Mouse (Mus musculus) layer of hippocampus, postnatal 10 days (tissue): ENCODE measurements at regions not wholly inside any gene's neighbourhood (a gene's known extent, or its start where the extent isn't known, plus 50 kb on each side); places are given as distances from the start of the nearest gene placed in this dataset.

Experiments
- DNase-seq, 2 experiments: peaks; one replicate each; pipeline ENCODE4 v3.0.0; 2021; ENCODE audit warnings: low spot score in 2 of 2

DNA sequence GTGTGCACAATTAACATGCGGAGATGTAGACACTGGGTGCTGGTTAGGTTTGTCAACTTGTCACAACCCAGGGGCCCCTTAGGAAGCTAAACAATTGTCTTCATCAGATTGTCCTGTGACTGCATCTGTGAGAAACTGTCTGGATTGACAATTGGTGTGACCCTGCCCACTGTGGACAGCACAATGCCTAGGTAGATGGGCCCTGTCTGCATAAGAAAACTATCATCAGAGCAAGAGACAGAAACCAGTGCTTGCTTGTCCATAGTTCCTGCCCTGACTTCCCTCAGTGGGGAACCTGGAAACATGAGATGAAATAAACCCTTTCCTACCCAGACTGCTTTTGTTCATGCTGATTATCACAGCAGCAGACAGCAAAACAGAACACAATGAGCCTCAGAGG, 63.5 kb upstream of the Tyw5 start:
- DNase-seq, result no peak

DNA sequence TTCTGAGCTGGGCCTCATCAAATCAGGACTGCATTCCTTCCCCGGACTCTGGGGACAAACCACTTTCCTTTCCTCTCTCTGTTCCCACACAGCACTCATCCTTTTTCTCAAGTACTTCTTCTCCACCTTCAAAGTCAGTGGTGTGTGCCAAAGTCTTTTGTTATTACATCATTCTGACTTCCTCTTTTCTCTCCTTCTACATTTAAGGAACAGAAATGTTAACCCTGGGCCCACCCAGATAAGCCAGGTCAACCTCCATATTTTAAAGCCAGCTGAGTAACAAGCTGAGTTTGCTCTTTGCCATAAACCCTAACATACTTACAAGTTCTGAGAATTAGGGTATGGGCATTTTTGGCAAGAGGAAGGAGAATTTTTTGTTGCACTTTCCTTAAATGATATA, 65.3 kb upstream of the Tyw5 start:
- no peak for DNase-seq

DNA sequence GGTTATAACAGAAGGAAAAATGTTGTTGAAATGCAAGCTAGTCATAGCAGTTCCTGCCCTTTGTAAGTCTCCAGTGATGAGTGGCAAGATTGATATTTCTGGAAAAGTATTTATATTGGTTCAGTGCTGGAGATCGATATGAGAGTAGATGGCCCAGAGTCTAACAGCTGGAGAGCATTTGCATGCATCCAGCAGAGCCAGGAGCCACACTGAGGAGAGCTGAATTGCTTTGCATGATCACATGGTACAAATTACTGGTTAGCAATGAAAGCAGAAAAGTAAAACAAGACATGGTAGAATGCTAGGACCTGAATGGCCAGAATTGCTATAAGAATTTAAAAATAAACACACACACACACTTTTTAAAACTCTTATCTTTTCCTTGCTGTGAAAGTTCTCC, 70.8 kb upstream of the Tyw5 start:
- DNase-seq, result no peak

DNA sequence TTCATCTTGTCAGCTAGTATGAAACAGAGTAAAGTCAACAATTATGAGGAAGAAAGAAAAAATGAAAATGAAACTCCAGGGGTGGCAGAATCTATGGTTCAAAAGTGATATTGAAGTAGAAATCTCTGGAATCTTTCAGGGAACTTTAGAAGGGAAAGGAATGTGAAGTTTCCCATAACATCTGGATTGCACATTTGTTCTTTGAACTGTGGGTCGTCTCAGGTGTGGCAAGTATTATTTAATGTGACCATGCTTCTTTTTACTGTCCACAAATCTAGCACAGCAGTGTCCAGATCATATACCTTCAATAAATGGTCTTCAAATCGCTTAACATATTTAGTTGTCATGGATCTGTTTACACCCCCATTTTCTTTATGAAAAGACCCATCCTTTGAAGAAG, 71.2 kb upstream of the Tyw5 start:
- no peak for DNase-seq

DNA sequence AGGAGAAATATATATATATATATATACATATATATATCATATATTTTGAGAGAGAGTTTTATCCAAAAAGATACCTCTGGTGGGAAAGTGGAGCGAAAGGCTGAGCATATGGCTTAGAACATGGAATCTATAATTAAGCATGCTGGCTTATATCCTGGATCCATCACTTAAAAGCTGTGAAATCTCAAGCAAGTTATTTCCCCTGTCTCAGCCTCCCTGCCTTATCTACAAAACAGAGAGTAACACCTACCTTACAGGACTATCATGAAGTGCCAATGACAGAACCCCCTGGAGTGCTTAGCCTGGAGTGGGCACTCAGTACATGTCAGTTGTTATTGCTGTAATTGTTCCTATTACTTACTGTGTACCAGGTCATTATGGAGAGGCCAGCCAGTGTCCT, 71.9 kb upstream of the Tyw5 start:
- DNase-seq, result no peak

DNA sequence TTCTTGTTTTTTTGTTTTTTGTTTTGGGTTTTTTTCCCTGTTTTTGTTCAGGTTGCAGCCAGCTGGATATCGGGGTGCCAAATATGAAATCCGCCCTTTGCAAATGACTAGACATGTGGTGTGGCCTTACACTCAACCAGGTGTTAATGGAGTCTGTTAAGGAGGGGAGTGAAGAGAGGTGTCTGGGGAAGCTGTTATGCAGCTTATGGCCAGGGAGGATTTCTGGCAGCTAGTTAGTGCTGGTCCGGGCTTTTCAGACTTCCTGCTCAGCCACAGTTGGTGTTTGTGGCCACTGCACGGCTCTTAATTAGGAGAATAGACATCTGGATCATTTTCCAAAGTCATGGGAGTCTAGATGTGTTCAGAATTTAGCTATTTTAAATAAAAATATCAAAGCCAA, 72.7 kb upstream of the Tyw5 start:
- DNase-seq, result no peak

DNA sequence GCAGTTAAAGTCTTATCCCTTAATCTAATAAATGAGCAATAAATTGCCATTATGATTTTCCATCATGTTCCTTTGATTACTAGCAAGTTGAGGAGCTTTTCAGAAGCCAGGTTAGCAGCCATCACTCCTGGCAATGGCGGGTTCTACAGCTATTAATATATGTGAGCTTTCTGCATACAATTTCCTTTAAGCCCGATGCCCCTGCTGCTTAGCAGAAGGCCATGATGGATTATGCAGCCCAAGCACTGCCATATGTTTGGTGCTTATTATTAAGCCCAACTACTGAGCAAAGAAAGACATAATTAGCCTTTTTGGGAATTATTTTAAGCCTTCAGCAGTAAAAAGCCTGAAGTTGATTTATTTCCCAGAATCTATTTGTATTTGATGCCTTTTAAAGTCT, 82.3 kb upstream of the Tyw5 start:
- DNase-seq, result no peak

DNA sequence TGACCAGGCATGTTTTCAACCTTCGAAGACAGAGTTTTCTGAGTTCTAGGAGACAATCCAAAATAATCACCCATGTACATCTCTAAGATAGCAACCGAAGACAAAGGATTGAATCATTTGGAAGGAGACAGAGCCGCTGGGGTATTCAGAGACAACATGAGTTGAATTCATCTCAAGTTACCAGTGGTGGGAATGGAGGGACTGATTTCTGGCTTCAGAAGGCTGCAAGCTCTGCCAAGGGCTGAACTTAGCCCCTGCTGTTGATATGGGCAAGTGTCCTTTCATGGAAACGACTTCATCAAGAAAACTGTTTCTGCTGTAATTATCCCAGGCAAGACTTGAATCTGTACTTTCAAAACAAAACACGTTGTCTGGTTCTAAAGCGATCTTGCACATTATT, 82.7 kb upstream of the Tyw5 start:
- no peak for DNase-seq

DNA sequence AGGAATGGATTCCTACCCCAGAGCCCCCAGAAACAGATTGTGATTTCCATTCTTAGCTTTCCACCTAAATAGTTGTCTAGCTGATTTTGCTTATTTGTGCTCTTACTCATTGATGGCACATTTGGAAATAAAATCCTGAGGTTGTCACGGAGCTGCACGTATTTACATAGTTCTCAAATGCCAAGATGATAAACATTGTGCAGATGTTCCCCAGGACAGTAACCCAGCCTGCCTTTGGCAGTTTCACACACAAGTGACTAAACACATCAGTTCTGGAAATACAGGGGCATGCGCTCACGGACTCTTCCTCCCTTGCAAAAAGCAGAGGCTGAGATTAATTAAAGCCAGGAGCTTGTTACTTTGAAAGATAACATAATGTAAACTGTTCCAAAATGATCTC, 83.1 kb upstream of the Tyw5 start:
- DNase-seq, result no peak

DNA sequence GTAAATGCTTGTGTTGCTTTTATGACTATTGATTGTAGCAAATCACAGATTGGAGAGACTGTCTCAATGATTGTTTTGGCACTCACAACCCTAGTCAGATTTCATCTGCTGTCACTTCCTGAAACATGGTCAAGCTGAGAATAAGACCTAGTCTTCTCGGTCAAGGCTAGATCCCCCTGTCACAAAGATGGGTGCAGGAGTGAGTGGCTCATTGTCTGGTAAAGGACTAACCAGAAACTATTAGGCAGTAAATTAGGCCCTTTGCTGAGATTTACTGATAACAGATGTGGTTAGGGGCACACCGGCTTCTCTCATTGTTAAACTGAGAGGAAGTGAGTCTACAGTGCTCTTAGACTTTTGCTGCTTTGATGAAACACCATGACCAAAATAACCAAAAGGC, 85.8 kb upstream of the Tyw5 start:
- DNase-seq, result no peak

DNA sequence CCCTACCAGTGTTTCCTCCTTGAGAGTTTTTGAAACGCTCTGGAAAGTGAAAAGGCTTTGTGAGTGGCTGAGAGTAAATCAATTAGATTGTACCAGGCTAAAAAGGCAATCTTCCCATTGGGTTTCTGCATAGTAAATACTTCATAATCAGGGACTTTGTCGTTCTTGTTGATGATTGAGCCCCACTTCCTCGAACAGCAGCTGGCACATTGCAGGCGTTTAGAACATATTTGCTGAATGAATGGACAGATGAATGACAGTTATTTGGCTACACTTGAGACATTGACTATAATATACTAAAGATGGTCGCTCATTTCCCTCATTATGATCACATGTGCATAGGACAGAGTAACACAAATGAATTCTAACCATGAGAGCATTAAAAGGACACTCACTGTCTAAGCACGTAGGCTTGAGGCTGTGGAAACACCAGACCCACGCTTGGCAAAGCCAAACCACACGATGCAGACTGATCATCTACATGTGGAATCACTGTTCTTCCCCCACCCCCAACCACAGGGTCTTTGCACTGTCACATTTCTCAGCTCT, 90.7 kb upstream of the Tyw5 start:
- no peak for DNase-seq

DNA sequence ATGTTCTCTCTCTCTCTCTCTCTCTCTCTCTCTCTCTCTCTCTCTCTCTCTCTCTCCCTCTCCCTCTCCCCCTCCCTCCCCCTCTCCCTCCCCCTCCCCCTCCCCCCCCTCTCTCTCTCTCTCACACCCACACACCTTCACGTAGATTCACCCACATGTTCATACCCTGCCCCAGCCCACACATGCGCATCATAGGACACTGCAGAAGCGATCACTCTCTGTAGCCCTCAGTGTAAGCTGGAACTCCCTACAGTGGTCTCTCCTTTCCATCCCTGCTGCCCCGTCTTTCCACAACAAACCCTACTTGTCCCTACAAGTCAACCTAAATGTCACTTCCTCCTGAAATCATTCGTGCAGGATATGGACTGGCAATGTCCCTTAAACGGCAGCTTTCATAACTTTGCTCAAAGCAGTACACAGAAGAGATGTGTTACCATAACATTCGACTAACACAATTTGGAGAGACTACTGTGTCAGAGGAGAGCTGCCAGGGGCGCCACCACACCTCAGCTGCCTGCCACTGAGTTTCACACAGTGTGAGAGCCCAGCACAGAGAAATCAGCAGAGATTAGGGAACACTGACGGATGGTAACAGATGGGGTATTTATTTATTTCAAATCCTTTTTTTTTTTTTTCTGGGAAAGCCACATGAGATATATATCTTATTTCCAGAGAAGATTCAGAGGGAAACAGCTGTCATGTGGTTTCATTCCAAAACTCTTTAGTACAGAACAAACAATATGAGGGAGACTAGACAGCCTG, 103.6 kb upstream of the Tyw5 start:
- peak; percentile 27 to 47 for DNase-seq

DNA sequence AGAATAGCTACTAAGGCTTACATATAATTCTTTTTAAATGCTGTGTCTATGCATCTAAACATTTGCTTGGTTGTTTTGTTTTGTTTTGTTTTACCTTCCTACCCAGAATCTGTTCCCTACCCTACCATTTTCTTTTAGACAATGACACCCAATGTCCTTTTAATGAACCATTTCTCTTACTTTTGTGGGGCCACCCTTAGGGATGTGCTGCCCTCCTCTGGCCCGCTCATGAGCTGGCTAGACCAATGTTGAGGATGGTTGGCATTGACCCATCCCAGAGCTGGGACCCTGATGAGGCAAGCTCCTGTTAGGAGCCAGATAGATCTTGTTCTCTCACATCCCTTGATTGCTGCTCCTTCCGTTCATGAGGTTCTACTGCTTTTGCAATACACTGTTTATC, 105.0 kb upstream of the Tyw5 start:
- DNase-seq, result no peak

DNA sequence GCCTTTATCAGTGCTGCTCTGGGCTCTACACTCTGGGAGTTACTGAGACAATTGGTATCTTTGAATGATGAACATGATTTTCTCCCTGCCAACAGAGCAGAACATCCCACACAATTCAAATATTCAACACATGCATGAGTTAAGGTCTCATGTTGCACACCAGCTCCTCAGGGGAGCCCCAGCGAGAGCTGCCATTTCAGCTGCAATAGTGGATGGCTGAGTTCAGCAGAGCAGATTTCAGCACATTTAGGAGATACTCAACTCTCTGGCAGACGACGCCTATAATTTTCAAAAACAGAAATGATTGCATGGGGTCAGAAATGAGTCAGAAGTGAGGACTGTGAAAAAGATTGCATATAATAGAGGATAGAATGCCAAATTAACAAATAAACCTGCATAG, 105.6 kb upstream of the Tyw5 start:
- DNase-seq, result no peak

DNA sequence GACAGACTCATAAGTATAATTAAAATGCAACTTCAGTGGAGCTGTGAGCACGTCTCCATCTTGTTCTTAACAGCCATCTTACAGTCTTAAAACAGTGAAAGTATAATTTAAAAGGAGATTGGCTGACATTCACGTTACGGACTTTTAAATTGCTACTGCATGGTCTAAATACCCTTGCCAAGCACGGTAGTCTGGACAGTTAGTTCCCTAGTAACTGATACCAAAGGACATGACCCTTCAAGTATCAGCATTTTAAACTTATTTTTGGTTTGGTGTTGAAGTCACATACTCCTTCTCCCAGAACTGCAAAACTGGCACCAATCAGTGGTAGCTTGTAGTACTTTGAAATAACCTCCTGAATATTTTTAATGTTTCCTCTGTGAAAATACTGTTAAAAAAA, 119.1 kb upstream of the Tyw5 start:
- DNase-seq, result no peak

DNA sequence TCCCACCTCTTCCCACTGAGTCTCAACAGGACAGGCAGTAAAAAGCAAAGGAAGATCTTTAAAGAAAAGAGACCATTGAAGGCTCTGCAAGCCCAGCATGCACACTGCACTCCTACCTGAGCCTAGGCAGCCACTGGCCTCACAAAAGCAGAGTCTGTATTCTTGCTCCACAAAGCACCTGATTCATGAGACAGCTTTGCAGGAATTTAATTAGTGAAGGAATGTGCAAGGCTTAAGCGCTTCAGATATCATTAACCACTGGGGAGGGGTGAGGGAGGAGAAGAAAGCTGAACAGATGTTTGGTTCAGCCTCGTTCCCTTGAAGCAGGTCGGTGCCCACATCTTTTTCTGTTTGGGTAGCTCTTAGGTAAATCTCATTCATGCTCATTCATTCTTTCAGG, 121.8 kb upstream of the Tyw5 start:
- DNase-seq, result no peak

DNA sequence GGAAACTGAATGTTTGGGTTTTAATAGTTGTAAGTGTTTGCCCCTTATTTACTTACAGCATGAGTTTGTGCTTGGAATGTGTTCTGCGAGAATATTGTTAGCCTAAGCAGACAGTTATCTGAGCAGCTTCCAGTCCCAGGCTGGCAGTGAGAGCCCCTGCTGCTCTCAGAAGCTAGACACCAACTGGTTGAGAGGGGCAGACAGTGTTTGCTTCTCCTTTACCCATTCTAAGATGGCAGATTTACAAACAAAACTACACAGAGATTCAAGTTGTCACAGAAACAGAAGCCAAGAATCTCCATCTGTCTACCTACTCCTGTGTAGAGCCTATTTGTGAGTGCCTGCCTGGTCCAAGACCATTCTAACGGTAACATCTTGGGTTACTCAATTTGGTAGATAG, 122.4 kb upstream of the Tyw5 start:
- no peak for DNase-seq

DNA sequence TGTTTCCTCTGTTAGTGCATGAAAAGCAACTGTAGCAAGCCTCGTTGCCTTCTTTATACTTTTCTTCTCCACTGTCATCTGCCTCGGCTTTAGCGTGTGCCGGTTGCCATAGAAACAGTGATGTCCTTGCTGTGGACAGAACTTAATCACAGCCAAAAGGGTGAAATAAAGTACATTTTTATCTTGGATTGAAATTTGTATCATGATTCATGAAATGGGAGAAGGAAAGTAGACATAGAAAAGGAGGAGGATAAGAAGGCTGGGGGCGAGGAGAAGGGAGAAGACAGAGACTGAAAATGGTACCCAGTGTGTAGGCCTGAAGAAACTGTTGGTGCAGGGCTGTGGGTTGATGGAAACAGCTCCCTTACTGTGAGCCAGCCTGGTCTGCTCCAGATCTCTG, 130.5 kb upstream of the Tyw5 start:
- DNase-seq, result no peak

DNA sequence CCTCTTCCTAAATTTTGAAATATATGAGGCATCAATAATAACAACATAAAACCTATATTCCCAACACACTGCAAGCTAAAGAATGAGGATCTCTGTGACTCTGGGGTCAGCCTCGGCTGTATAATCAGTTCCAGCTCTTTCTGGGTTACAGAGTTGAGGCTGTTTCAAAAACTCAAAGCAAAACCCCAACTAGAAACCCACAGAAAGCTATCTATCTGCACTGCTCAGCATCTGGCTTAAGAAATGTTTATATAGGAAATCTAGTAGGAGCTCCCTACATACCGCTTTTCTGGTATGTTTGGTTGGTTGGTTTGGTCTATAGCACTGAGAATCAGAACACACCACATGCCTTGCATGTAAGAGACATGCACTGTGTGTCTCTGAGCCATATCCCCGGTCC, 137.8 kb upstream of the Tyw5 start:
- DNase-seq, result no peak

DNA sequence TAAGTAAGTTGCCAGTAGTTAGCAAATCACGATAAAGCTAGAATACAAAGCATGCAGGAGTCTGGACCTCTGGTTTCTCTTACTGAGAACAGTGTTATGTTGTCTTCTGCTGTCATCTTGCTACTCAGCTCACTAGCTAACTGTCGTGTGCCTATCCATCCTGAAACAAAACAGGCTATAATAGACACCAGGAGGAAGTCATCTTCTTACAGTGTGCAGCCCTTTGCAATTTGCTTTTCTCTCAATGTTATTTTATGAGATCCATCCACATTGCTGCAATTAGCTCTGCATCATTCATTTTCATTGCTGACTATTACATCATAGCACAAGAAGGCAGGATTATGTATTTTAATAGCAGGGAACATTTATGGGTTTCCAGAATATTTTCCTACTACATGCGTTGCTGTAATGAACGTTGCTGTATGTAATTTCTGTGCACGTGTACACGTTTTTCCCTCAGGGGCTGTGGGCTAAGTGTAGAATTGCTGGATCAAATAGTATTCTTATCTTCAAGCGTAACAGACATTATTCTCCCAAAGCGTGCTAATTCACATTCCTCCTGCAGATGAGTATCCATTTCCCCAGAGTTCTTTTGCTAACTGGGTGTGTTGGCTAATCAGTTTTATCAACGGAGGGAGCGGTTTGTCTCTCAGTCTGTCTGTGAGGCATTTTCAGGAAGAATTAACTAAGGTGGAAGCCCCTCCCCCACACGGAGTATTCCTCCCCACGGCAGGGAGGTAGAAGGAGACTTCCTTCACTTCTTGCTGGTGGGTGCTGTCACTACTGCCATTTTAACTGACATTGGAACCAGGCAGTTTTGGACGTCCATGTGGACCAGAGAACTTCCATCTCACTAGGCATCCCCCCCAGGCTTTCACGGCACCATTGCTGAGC, 139.1 kb upstream of the Tyw5 start:
- DNase-seq, result no peak

DNA sequence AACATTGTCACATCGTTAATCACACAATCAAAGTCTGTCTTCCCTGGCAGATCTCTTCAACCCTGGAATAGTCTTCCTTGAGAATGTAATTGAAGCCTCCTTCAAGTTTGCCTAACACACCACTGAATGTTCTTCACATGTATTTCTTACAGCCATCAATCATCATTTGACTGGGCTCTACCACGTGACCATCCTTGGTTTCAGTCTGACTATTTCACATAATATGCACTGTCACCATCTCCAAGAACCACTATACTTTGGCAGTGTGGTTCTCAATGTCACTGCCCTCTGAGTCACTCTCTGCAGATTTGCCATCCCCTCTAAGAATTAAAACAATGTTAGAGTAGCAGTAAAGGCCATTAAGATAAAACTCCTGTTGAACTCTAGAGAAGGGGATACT, 154.6 kb upstream of the Tyw5 start:
- DNase-seq, result no peak

DNA sequence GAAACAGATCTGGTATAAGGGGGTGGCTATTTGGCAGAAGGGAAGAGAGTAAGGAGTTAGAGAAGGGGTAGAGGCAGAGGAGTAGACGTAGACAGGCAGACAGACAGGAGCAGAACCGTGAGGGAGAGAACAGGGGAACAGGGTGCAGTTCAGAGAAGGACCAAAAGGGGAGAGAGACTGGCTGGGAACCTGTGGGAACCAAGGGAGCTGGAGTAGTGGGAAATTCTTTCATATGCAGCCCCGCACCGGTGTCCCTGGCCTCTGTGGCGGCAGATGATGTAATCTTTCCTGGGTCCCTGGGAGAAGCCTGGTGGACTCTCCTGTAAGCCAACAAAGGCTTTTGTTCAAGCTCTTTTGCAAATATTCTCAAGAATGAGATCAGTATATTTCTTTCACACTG, 157.8 kb upstream of the Tyw5 start:
- DNase-seq, result no peak

DNA sequence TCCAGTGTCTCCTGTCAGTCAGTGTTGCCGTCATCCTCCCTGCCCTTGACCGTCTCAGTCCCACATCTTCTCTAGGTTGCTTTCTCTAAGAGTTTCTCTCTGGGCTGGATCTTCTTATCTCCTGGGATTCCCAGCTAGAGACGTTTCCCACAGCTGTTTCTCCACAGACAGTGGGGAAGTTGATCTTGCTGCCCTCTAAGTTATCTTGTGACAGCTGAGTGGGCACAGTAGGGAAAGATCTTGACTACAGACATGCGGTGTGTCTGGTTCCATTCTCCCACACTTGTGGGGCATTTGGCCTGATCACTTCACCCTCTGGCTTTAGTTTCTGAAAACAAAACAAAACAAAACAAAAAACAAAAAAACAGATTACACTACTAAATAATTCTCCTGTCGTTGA, 165.2 kb upstream of the Tyw5 start:
- DNase-seq, result no peak
